Mouse (Mus musculus) kidney, postnatal 36 days (tissue): ENCODE measurements at regions not wholly inside any gene's neighbourhood (a gene's known extent, or its start where the extent isn't known, plus 50 kb on each side); places are given as distances from the start of the nearest gene placed in this dataset.

ENCODE experiments used
- DNase-seq, 2 experiments: peaks; one replicate each; pipeline ENCODE4 v3.0.0; 2021 to 2022; ENCODE audit warnings: mixed read lengths in 2 of 2

DNA sequence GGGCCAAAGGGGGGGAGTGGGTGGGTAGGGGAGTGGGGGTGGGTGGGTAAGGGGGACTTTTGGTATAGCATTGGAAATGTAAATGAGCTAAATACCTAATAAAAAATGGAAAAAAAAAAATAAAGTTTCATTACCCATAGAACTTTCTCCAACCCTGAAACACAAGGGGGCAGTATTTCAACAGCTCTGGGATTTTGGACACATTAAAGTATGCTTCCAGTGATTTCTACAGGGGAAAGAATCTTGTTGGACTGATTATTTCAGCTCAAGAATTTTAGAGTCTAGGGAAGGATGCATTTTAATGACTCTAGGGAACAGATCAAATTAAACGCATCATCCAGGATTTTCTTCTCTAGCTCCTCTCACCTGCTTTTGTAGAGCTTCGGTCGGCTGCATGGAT is 345.9 kb downstream of the Nrcam start:
- DNase-seq = peak; percentile 3 to 4

DNA sequence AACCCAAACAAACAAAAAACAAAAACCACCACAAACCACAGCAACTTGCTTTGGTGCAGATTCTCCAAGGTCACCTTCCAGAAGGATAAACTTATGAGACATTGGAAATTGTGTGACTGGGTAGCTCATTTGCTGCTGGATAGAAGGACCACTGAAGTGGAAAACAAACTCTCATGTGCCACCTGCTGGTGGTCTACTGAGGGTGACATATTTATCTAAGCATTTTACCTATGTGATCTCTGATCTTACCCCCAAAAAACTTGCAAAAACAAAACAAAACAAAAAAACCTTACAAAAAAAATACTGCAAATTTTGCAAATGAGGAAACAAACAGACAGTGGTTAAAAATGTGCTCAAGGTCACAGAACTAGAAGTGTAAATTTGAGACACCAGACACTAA is 346.3 kb downstream of the Nrcam start:
- peak; percentile 26 to 55 for DNase-seq
